Mouse (Mus musculus): ENCODE data around the gene Lsm10.

Lsm10 gene

GRCm38 (mm10) chr4:126096464-126097111 is at the start of gene Lsm10:
Gene Lsm10 (plus strand): TSS chr4:126096623.
- DNase-seq (ENCODE audit: low spot score) = peak; percentile 95

- DNase-seq (ENCODE audit: low spot score) = peak; percentile 77
Measured at GRCm38 (mm10) chr4:126046851-126047585, 49.4 kb upstream of the Lsm10 start, which contains the start of gene Mrps15. Gene Mrps15 (plus strand): TSS chr4:126046925.

GRCm38 (mm10) chr4:126051617-126052016 is 44.8 kb upstream of the Lsm10 start:
- DNase-seq (ENCODE audit: low spot score) = peak; percentile 54

GRCm38 (mm10) chr4:126057207-126058133 is 39.0 kb upstream of the Lsm10 start:
- DNase-seq (ENCODE audit: low spot score) = no peak

- DNase-seq (ENCODE audit: low spot score) = peak; percentile 88
Measured at GRCm38 (mm10) chr4:126058134-126058996, 38.1 kb upstream of the Lsm10 start, which contains the start of gene Oscp1. Gene Oscp1 (plus strand): TSS chr4:126058565.

- DNase-seq (ENCODE audit: low spot score) = peak; percentile 36
Measured at GRCm38 (mm10) chr4:126058997-126059362, 37.4 kb upstream of the Lsm10 start.

GRCm38 (mm10) chr4:126062856-126063255 is 33.6 kb upstream of the Lsm10 start:
- no peak for DNase-seq (ENCODE audit: low spot score)

GRCm38 (mm10) chr4:126065241-126065640 is 31.2 kb upstream of the Lsm10 start:
- DNase-seq (ENCODE audit: low spot score) = peak; percentile 41

GRCm38 (mm10) chr4:126067401-126068077 is 28.9 kb upstream of the Lsm10 start:
- DNase-seq (ENCODE audit: low spot score) = no peak

GRCm38 (mm10) chr4:126068842-126069241 is 27.6 kb upstream of the Lsm10 start:
- DNase-seq (ENCODE audit: low spot score) = no peak

GRCm38 (mm10) chr4:126077833-126078232 is 18.6 kb upstream of the Lsm10 start:
- DNase-seq (ENCODE audit: low spot score) = no peak

GRCm38 (mm10) chr4:126079266-126079665 is 17.2 kb upstream of the Lsm10 start:
- no peak for DNase-seq (ENCODE audit: low spot score)

- DNase-seq (ENCODE audit: low spot score) = no peak
Measured at GRCm38 (mm10) chr4:126081601-126082000, 14.8 kb upstream of the Lsm10 start.

GRCm38 (mm10) chr4:126083021-126083420 is 13.4 kb upstream of the Lsm10 start:
- no peak for DNase-seq (ENCODE audit: low spot score)

- DNase-seq (ENCODE audit: low spot score) = no peak
Measured at GRCm38 (mm10) chr4:126084382-126084781, 12.0 kb upstream of the Lsm10 start.

- DNase-seq (ENCODE audit: low spot score) = peak; percentile 62
Measured at GRCm38 (mm10) chr4:126085996-126086576, 10.3 kb upstream of the Lsm10 start.

GRCm38 (mm10) chr4:126090101-126090847 is 6.1 kb upstream of the Lsm10 start:
- no peak for DNase-seq (ENCODE audit: low spot score)

GRCm38 (mm10) chr4:126090848-126091124 is 5.6 kb upstream of the Lsm10 start:
- DNase-seq (ENCODE audit: low spot score) = no peak

- DNase-seq (ENCODE audit: low spot score) = no peak
Measured at GRCm38 (mm10) chr4:126091873-126092272, 4.5 kb upstream of the Lsm10 start.
